Mouse (Mus musculus): ENCODE results near the gene Dpf3. TPM values are rescaled to one million over a fixed set of nuclear protein-coding genes. Genes with fewer than 3 reads are reported as not detected.

Gene Dpf3
- polyA plus RNA-seq, 1 experiment, result 0.52 TPM

Other genes with a start within 250 kb of the Dpf3 start
- 13.7 TPM for gene Dcaf4, start 32.8 kb upstream of the Dpf3 start, polyA plus RNA-seq (2012; fragmentation: generic; extraction: Trizol)
- gene Zfyve1, start 109.5 kb upstream of the Dpf3 start, polyA plus RNA-seq (2012; fragmentation: generic; extraction: Trizol), result 16.8 TPM
- gene Rbm25, start 143.5 kb upstream of the Dpf3 start, polyA plus RNA-seq (2012; fragmentation: generic; extraction: Trizol), result 17.6 TPM
- 53.7 TPM for gene Psen1, start 200.4 kb upstream of the Dpf3 start, polyA plus RNA-seq (2012; fragmentation: generic; extraction: Trizol)